Mouse (Mus musculus) thymus, postnatal 14 days (tissue): ENCODE measurements around the gene Dennd4b.
A peak's percentile ranks its signal among the peaks of the same experiment; 100 is the strongest.

Source experiments
- DNase-seq: peaks from one replicate; pipeline ENCODE4 v3.0.0; 2021

The Dennd4b gene

GRCm38 (mm10) chr3:90253653-90254418 lies 11.1 kb upstream of the Dennd4b start, which contains the start of gene Crtc2:
Crtc2 (plus strand) TSS chr3:90254163.
- peak; percentile 94 for DNase-seq

DNA sequence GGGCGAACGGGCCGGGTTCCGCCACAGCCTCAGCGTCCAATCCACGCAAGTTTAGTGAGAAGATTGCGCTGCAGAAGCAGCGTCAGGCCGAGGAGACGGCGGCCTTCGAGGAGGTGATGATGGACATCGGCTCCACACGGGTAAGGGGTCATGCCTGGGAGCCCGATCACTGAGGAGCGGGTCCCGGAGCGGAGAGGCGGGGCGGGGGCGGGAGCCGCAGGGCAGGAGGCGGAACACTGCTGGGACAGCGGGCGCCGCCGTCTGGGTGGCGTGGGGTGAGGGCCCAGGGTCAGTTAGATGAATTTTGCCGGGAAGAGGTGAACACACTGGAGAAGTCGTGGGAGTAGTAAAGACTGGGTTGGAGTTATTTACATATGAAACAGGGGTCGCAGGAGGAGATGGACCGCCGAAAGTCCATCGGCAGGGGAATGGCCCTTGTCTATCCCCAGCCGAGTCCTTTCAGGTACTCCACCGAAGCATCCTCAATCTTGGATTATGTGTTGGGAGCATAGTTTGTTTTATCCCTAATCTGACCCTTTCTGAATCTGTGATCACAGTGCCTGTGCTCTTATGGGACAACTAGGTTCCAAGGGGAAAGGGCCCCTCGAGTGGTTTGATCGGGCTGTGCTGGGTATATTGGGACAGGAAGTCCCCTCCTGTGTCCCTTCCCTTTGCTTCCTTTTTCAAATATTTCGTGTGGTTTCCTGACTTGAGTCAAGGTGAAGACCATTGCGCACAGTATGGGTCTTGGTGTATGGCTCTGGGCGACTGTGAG lies 10.4 kb upstream of the Dennd4b start:
- DNase-seq, result peak; percentile 39

GRCm38 (mm10) chr3:90255194-90255565 lies 9.8 kb upstream of the Dennd4b start:
- no peak for DNase-seq

GRCm38 (mm10) chr3:90255784-90256353 lies 9.1 kb upstream of the Dennd4b start:
- DNase-seq, result no peak

DNA sequence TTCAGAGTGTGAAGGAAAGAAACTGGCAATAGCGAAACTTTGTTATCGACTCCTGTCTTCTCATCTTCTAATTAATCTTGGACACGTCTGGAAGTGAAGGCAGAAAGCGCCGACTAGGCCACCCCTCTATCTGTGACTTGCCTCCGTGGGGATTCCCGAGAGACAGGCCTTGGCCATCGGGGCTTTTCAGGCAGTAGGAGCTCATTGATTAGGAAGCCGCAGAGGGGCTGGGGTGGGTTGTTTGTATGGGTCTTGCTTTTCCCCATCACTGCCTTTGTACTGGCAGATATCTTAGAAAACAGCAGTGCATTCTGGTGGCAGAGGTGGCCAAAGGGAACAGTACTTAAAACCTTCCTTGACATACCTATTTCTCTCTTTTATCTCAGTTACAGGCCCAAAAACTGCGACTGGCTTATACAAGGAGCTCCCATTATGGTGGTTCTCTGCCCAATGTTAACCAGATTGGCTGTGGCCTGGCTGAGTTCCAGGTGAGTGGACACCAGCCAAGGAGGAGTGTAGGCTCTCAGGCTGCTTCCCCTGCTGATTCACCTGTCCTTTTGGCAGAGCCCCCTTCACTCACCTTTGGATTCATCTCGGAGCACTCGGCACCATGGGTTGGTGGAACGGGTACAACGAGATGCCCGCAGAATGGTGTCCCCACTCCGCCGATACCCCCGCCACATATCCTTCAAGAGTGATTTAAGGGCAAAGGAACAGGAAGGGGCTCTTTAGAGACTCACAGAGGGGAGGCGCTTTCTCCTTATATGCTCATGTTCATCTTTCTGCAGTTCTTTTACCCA lies 8.1 kb upstream of the Dennd4b start:
- no peak for DNase-seq

DNA sequence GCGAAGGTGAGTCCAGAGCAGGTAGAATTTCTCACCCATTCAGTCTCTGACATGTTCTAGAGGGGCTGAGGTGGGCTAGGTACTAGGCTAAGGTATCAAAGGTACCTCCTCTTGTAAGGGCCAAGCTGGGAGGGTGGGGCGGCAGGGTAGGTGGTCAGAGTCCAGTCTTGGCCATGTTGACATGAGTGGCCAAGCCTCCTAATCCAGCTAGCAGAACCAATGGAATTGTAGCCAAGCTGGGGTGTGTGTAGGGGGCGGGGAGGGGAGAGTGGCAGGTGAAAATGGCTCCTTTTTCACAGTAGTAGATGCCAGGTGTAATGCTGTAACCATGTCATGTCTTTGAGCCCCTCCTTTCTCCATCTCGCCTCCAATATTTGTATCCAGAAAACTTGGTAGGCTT lies 6.5 kb upstream of the Dennd4b start:
- DNase-seq, result no peak

GRCm38 (mm10) chr3:90263121-90263771 lies 1.7 kb upstream of the Dennd4b start:
- no peak for DNase-seq

GRCm38 (mm10) chr3:90264687-90265033 lies 325 bp upstream of the Dennd4b start:
- DNase-seq, result no peak

- DNase-seq, result peak; percentile 68
These were observed 1.2 kb downstream of the Dennd4b start for GRCm38 (mm10) chr3:90265932-90266741.

DNA sequence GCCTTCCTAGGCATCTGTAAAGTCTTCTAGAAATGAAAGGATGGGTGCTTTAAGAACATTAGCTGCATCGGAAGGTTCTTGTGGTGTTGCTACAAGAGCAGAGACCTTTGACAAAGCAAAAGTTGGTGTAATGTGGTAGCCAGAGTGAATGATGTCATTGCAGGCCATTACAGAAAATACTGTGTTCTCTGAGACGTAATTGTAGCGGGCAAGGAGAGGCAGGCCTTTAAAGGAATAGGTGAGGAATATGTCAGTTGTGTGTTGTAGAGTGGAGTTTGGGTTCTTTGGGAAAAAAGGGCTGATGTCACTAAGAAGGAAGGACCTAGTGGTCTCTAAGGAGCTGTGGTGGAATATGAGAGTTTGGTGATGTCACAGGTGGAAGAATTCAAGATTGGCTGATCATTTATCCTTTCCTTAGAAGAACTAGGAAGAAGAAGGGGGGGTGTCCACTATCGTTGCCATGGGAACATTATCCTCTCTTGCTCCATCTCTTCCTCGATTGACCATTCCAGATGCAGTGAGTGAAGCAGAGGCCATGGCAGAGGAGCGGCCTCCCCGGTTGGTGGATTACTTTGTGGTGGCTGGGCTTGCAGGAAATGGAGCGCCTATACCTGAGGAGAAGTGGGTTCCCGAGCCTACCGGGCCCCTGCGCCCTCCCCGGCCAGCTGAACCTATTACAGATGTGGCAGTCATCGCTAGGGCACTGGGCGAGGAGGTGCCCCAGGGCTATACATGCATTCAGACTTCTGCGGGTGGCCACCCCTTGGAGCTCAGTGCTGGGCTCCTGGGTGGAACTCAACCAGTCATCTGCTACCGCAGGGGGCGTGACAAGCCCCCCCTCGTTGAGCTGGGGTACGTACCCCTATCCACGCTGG lies 2.2 kb downstream of the Dennd4b start:
- peak; percentile 56 for DNase-seq

GRCm38 (mm10) chr3:90268190-90268589 lies 3.2 kb downstream of the Dennd4b start:
- DNase-seq, result no peak

DNA sequence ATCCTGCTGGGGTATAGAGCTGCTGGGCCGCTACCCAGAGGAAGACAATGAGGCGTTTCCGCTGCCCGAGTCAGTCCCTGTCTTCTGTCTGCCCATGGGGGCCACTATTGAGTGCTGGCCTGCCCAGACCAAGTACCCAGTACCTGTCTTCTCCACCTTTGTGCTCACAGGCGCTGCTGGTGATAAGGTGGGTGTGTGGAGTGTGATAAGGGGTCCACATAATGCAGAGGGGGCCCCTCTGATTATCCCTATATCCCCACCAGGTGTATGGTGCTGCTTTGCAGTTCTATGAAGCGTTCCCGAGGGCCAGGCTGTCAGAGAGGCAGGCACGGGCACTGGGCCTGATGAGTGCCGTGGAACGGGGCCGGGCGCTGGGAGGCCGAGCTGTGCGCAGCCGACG lies 4.0 kb downstream of the Dennd4b start:
- no peak for DNase-seq

DNA sequence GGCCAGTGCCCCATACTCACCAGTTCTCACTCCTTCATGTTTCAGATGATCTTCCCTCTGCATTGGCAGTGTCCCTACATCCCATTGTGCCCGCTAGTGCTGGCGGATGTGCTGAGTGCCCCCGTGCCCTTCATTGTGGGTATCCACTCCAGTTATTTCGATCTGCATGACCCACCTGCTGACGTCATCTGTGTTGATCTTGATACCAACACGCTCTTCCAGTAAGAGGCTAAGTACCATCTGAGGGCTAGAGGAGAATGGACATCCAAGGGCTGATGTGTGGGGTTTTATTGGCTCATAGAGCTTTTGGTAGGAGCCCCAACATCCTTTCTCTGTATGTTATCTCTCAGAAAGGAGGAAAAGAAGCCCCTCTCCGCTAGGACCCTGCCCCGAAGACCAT lies 5.8 kb downstream of the Dennd4b start:
- DNase-seq, result no peak

GRCm38 (mm10) chr3:90272170-90272569 lies 7.2 kb downstream of the Dennd4b start:
- DNase-seq, result no peak

- no peak for DNase-seq
These were observed 8.9 kb downstream of the Dennd4b start for GRCm38 (mm10) chr3:90273855-90274254.

GRCm38 (mm10) chr3:90275286-90275685 lies 10.3 kb downstream of the Dennd4b start:
- no peak for DNase-seq

- no peak for DNase-seq
These were observed 11.9 kb downstream of the Dennd4b start for GRCm38 (mm10) chr3:90276858-90277257.

DNA sequence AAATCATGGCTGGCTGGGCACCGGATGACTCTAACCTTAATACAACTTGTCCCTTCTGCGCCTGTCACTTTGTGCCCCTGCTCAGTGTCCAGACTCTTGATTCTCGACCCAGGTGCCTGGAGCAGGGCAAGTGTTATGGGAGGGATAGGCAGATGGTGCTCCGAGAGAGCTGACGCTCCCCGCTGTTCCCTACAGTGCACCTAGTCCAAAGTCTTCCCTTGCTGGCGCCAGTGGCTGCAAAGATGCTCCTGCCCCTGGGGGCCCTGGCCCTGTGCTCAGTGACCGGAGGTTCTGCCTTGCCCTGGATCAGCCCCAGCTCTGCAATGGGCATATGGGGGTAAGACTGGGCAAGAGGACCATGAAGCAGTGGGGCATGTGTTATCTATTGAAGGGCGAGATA lies 12.8 kb downstream of the Dennd4b start:
- no peak for DNase-seq

- no peak for DNase-seq
These were observed 13.2 kb downstream of the Dennd4b start for GRCm38 (mm10) chr3:90278211-90278610.

GRCm38 (mm10) chr3:90279216-90279615 lies 14.2 kb downstream of the Dennd4b start:
- DNase-seq, result no peak

DNA sequence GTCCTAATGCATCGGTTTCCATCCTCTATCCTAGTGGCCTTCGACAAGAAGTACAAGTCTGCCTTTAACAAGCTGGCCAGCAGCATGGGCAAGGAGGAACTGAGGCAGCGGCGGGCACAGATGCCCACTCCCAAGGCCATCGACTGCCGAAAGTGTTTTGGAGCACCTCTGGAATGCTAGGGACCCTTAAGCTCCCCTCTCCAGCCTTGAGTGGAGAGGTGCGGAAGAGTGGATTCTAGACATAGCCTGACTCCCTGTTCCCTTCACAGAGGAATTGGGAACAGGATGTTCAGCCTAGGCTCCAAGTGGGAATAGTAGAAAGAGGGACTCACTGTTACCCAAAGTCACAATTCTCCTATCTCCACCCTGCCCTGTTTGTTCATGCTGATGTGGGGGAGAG lies 14.8 kb downstream of the Dennd4b start:
- no peak for DNase-seq
